Mouse (Mus musculus) heart, postnatal 0 days (tissue): ENCODE data around the gene Ssbp3.

ENCODE experiments used
- CTCF ChIP-seq: IDR thresholded peaks from 2 replicates; pipeline ENCODE4 v1.5.1; 2016; ENCODE audit warnings: antibody characterized with exemption, control low read depth, low read depth
- EP300 ChIP-seq: IDR thresholded peaks from 2 replicates; pipeline ENCODE4 v1.6.1; 2016; ENCODE audit warnings: antibody characterized with exemption, low read depth

GRCm38 (mm10) chr4:107042304-107042703 lies 131.8 kb downstream of the Ssbp3 start:
- TF ChIP-seq CTCF (no peak), EP300 (no peak)
